Mouse (Mus musculus): ENCODE results near the gene Satb1.
A peak's percentile ranks its signal among the peaks of the same experiment; 100 is the strongest.

Satb1 gene

DNA sequence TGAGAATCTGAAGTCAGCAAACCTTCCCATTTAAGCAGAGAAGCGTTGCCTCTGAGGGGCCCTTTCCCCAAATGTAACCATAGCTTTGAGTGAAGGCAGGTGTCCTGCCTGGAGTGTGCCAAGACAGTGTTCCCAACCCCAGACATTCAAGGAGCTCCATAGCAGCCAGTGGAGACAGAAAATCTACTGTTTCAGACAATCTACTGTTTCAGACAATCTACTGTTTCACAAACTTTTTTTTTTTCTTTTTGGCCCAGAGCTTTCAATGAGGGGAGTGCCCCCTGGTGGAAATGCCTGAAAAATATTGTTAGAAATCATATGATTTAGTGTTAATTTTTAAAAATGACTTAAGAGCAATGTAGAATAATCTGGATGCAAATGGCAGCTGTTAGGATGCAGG, 55.3 kb downstream of the Satb1 start:
- DNase-seq (ENCODE audit: low read depth, low spot score) = peak; percentile 3

DNA sequence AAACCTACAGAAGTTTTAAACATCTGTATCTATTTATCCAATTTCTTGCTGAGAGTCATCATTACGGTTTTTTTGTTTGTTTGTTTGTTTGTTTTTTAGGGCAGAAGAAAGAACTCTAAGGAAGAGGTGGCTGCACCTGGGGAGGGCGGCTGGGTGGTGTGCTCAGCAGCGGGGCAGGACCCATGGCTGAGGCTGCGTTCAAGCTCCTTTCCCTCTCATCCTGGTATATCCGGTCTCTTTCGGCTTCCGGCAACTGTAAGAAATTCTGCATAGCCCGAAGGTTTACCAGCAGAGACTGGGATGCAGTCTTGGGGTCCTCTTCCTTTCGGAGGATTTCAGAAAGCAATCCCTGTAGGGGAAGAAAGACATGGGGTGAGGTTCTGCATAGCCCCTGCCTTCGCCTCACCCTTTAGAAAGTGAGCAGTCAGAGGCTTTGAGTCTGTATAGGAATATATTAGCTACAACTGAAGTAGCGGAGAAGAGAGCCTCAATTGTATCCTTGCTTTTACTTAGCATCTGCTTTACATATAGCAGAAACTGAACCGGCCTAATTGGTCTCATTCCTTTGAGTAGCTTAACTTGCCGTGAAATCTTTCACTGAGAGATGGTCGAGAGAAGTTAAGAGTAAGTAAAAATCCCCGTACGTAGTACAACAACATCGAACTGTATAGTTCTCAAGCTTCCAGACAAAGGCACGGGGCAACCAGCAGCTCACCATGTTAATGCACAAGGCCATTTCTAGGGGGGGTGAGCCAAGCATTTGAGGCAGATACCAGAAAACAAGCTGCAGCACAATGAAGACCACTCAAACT, 57.8 kb downstream of the Satb1 start:
- no peak for DNase-seq (ENCODE audit: low read depth, low spot score)

DNA sequence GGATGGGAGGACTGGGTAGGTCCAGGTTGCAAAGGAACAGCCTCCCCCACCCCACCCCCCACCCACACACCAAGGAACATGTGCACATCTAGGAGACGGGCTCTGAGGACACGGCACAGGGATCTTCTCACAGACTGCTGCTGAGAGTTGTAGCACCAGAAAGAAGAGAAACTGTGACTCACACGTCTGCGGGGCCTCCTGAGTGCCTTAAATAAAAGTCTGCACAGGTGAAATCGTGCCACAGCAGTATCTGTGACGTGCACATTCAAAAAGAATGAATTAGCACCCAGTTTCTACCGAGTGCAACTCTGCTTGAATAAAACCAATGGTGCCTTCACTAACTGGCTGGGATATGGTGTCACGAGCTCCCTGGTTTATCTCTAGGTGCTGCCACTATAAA, 69.5 kb downstream of the Satb1 start:
- DNase-seq (ENCODE audit: low read depth, low spot score) = no peak

DNA sequence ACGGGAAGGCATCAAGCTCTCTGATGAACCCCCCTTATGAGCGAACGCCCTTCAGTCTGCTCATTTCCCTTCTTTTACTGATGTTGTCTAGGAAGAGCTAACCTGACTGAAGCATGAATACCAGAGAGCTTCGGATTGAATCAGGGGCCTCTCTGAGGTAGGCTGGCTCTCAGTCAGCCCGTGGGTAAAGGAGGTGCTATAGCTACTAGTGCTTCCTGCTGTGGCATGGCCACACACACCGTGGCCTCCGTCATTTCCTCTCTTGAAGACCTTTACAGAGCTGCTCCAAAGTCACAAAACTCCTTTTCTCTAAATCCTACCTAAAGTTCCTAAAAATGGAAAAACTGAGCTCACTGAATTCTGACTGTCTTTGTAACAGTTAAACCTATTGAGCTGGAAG, 70.6 kb downstream of the Satb1 start:
- no peak for DNase-seq (ENCODE audit: low read depth, low spot score)

DNA sequence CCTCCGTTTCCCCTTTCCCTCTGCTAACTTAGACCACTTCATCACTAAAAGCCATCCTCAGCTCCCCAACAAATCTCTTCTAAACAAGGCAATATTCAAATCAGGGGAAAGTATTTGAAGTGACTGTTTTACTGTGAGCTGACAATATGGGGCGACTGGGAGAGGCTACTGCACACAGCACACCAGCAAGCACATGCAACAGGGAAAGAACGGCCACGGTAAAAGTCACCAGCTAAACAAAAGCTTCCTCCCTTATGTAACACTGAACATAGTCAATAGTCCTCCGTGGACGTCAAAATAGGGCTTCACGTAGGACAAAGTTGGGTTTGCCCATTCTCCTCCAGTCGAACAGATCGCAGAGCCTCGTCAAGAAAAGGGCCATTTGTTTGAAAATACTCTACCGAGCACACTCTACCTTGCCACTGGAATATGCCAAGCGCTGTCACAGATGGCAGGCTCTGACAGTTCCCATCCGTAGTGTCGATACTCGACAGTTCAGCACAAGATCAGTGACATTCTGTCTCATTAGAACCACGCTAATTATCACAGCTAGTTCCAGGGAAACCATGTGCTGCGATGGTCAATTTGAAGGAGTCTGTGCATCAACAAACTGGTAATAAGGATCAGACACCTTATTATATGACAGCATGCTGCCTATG, 72.0 kb downstream of the Satb1 start:
- no peak for DNase-seq (ENCODE audit: low read depth, low spot score)

DNA sequence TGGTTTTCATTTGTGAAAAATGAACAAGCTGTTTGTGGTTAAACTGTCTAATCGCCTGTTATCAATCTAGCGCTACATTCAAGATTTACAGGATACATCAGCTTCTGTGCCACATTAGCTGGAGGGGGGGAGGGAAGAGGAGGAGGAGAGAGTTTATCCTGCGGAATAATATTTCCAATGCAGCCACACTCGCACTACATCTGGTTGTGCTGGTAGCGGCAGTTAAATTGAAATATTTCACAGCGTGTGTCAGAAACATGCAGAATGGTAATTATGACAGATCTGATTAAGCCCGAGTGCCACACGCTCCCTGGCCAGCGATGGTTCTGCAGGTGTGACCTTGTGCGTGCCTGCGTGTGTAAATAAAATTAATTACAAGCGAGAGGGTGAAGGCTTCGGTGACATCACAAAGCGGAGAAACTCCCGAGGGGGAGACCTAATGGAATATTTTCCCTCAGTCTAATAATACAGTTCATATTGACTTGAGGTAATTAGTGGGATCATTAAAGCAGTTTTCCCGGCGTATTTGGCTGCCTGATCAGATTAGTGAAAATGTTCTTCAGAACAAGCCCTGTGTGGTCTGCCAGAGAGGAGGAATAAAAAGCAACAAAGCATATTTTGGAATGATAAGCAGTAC, 72.7 kb downstream of the Satb1 start:
- no peak for DNase-seq (ENCODE audit: low read depth, low spot score)

DNA sequence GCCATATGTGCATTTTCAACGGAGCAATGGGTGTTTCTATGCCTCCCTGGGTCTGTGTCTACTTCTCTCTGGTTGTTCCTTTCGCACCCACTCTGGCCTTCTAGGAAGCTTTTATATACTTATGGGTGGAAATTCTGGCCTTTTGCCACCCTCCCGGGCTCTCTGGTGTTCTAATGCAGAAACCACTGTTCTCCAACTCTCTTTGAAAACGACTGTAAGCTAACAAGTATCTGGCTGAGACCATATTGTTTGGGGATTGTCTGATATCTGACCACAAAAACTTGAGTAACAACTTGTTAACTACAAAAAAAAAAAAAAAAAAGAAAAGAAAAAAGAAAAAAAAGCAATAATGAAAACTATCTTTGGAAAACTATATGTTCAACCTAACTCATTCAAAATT, 73.6 kb downstream of the Satb1 start:
- no peak for DNase-seq (ENCODE audit: low read depth, low spot score)

DNA sequence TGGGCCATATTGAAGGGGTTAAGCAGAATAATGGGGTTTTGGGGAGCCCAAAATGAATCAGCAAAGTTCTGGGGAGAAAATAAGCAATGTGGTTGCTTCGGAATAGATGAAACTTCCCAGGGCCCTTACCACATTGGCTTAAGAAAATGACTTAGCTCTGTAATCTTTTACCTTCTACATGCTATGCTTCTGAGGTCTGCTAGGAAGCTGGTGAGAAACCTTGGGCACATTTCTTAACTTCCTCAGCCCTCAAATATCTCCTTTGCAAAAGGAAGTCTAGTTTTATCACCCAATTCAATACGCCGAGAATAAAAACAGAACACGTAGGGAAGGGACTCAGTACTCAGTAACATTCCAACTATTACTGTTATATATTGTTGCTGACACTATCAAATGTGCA, 80.9 kb downstream of the Satb1 start:
- DNase-seq (ENCODE audit: low read depth, low spot score) = no peak

DNA sequence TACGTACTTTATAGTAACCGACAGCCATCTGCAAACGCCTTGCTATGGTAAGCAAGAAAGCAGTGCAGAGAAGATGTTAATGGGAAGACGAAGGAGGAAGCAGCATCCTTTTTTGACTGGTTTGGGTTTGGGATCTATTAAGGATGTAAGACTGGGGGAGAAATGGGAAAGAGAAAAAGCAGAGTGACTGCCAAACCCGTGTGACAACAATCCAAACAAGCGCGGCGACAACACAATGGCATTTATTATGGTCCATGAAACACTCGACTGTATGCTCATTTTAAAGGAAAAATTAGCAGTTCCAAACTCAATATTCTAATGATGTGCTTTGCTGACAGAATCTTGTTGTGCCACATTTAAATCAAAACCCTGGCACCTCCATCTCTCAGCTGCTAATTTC, 85.9 kb downstream of the Satb1 start:
- DNase-seq (ENCODE audit: low read depth, low spot score) = no peak

DNA sequence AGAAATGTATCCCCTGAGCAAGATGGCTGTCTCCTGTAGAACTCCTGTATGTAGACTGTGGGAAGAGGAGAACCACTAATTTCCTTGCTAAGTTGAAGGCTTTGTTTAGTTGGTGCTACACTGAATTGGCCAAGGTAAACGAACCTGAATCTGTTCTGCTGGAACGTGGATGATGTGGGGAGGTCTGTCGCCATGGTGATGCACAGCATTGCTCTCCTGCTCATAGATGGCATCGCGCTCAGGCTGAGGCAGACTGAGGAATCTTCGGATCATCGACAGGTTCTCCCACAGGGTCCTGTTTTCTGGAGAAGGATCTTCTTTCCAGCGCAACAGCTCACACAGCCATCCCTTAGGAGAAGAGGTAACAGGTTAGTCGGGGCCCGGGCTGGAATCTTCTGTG, 90.6 kb downstream of the Satb1 start:
- no peak for DNase-seq (ENCODE audit: low read depth, low spot score)

DNA sequence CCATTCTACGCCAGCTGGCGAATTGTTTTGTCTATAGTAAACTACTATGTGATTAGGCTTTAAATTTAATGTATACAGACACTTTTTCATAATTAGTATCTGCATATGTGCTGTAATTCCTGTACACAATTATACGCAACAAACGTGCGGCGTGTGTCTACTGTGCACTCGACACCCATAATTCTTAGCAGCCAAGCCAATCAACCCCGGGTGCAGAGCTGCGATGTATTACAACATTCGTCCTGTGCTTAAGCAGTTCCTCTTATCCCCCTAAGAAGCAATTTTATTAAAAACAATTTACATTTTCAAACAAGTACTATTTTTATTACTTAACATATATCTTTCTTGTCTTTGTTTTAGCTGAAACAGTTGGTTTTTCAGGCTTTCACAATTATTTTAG, 92.0 kb downstream of the Satb1 start:
- no peak for DNase-seq (ENCODE audit: low read depth, low spot score)

DNA sequence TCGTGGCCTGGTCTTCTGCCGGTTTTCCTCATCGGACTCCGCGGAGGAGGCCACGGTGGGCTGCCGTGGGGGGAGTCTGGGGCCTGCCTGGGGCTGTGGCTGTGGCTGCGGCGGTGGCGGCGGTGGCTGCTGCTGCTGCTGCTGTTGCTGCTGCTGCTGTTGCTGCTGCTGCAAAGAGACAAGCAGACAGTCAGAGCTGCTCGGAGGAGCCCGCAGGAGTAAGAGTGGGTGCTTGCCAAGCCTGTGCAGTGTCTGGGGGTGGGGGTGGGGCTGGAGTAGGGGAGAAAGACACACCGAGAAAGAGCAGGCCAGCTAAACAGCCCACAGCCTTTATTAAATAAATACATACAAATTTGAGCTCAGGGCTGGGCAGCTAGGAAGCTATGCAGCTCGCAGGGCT, 92.8 kb downstream of the Satb1 start:
- no peak for DNase-seq (ENCODE audit: low read depth, low spot score)

DNA sequence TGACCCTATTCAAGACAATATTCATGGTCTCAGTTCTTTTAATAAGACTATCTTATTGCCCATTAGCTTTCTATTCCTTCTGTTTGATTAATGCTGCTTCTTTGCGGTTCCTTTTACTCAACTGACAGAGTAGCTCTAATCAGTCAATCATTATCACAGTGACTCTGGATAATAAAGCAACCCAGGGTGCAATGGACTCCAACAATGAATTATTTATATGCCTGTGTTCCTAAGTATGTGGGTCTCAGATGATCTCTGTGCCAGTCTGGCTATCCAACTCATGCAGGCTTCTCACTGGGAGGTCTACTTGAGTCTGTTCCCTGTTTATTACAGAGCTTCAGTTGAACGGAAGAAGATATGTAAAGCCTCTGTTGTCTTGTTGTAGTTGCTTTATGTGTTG, 108.6 kb downstream of the Satb1 start:
- no peak for DNase-seq (ENCODE audit: low read depth, low spot score)

DNA sequence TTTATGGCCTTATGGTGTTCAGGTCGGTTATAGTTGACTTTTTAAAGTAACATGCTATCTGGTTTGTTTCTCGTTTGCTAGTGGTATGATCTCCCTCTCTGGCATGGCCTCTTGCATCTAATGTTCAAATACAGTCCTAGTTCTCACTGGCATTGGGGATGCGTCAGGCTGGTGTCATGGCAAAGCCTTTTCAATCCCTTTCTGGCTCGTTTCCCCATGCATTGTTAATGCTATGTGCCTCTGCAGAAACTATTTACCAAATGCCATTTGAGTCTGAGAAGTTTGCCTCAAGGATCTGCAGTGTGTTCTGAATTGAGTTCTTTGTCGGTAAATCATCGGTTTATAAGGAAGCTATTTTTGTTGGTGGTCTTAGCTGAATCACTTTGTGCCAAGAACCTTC, 137.4 kb downstream of the Satb1 start:
- DNase-seq (ENCODE audit: low read depth, low spot score) = no peak

DNA sequence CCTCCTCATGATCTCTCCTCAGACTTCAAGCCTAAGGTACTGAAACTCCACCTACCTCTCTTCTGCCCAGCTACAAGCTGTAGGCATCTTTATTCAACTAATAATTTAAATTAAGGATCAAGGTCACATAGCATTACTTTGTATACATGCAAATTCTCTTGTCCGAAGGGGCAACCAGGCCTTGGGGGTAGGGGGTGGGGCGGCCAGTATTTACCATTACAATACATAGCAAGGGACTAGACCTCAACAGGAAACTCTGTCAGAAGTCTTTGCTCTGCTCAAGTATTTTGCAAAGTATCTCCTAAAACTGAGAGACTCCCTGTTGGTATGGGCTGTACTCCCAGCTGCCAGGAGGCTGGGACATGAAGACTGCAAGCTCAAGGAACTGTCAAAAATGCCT, 137.8 kb downstream of the Satb1 start:
- no peak for DNase-seq (ENCODE audit: low read depth, low spot score)

DNA sequence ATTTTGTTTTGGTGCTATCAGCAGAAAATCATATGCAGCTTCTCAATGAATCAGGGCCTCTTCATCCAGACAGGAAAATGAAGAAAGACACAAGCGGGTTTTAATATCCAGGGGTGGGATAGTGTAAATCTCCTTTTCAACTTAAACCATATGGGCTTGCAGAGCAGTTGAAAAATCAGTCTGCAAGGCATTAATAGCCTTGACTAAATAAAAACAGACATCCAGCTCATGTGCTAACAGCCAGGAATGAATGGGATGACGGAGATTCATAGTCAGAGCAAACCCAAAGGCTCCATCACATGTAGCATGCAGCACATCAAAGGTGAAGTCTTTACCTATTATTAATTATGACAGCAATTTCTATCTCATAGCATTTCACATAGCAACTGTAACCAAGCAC, 142.6 kb downstream of the Satb1 start:
- no peak for DNase-seq (ENCODE audit: low read depth, low spot score)

DNA sequence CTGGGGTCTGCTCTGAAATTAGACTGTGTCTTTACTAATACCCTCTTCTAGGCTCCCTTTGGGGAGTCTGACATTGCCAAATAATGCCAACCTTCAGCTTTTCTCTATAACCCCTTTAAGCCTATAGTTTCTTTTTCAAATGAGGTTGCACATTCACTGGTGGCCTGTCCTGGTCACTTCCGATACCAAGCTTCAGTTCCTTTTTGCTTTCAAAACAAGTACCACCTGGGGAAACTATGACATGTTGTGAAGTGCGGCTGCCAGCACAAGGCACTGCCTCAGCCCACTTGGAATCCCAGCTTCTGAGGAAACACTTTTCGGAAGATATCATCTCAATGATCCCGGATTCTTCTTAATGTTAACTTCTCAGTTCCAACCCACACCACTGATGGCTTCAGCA, 145.9 kb downstream of the Satb1 start:
- DNase-seq (ENCODE audit: low read depth, low spot score) = no peak
